Mouse (Mus musculus) heart, embryonic 11.5 days (tissue): Measurements from ENCODE around the gene Tanc1. TPM values are rescaled to one million over a fixed set of nuclear protein-coding genes. Genes with fewer than 3 reads are reported as not detected.
A peak's percentile ranks its signal among the peaks of the same experiment; 100 is the strongest.
"Not testable (repeated sequence)": the region's sequence is repeated elsewhere in the genome, so short reads cannot be mapped to it uniquely, and the experiment has no call there.

ENCODE experiments used
- ATAC-seq: fragments of 200-750 bp; cut with Nextera tagmentation; replicated peaks from 2 replicates; pipeline ENCODE4 v1.8.0; 2017; ENCODE audit warnings: moderate library complexity; ENCODE audit not compliant: insufficient number of reproducible peaks, low FRiP score, low TSS enrichment
- H3K27ac ChIP-seq: fragments of 300-500 bp; sonication (generic); 2 replicates; pipeline ENCODE4 v1.5.1; 2014; ENCODE audit warnings: mild to moderate bottlenecking, low read depth, low read length
- H3K27me3 ChIP-seq: fragments of 300-500 bp; sonication (generic); 2 replicates; pipeline ENCODE4 v1.6.1; 2014; ENCODE audit warnings: mild to moderate bottlenecking, low read length, mixed read lengths; ENCODE audit not compliant: control insufficient read depth, insufficient read depth
- H3K36me3 ChIP-seq: fragments of 300-500 bp; sonication (generic); 2 replicates; pipeline ENCODE4 v1.6.1; 2014; ENCODE audit warnings: mild to moderate bottlenecking, low read length, moderate library complexity, mixed read lengths; ENCODE audit not compliant: control insufficient read depth, insufficient read depth
- H3K4me1 ChIP-seq: fragments of 300-500 bp; sonication (generic); 2 replicates; pipeline ENCODE4 v1.6.1; 2014; ENCODE audit warnings: low read length; ENCODE audit not compliant: control insufficient read depth, insufficient read depth
- H3K4me2 ChIP-seq: fragments of 300-500 bp; sonication (generic); 2 replicates; pipeline ENCODE4 v1.6.1; 2014; ENCODE audit warnings: mild to moderate bottlenecking, moderate library complexity
- H3K4me3 ChIP-seq: fragments of 300-500 bp; sonication (generic); 2 replicates; pipeline ENCODE4 v1.5.1; 2014; ENCODE audit warnings: low read depth, low read length
- H3K9ac ChIP-seq: fragments of 300-500 bp; sonication (generic); 2 replicates; pipeline ENCODE4 v1.6.1; 2014; ENCODE audit warnings: mild to moderate bottlenecking, low read depth, low read length, moderate library complexity
- H3K9me3 ChIP-seq: fragments of 300-500 bp; sonication (generic); replicated peaks from 2 replicates; pipeline ENCODE4 v1.6.1; 2016; ENCODE audit warnings: low read length; ENCODE audit not compliant: control insufficient read depth
- WGBS: fragments of 180-500 bp; shearing (Covaris S2); extraction: QIAGEN DNeasy Blood & Tissue Kit; methylation state at CpG from one replicate; pipeline ENCODE4 v1.1.7; 2014; ENCODE audit not compliant: insufficient replicate concordance; 5-methylcytosine and 5-hydroxymethylcytosine counted together
- polyA plus RNA-seq: library from polyadenylated mRNA; unstranded; fragments of >200 nt; fragmentation: Nextera tagmentation; extraction: Ambion mirVana; gene quantifications from 2 replicates; pipeline ENCODE4 v1.2.1, GENCODE M21; 2014

Tanc1 gene
- 26.0 and 30.6 TPM in 2 replicates for polyA plus RNA-seq

DNA sequence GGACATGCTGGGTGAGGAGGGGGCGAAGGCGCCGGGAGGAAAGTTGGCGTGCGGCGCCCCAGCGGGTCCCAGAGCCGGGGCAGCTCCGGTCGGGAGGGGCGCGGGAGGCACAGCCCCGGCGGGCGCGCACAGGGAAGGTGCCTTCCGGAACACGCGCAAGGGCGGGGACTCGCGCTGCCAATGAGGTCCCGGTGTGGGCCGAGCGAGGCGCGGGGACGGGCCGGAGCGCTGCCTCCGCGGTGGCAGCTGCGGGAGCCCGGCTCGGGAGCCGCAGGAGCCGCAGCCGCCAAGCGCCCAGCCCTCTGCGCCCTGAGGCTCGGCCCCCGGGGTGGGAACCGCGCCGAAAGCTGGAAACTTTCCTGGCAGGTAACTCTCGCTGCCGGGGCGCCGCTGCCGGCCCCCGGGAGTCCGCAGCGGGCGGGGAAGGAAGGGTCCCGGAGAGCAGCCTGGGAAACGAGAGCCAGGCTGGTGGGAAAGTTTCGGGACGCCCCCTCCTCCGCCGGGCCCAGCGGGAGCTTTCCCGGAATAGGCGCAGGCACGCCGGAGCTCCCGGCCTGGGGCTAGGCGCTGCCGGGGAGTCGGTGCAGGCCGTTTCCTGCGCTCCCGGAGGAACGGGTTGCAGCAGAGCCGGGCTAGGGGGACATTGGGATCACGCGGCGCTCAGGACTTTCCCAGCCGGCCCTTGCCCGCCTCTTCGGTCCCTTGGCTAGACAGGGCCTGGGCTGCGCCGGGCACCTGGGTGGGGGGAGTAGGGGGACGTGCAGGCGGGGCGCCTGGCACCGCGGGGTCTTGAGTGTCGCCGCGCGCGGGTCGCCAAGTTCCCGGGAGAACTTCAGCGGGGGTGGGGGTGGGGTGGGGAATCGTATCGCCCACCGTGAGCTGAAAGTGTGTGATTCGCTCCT is at the start of gene Tanc1:
Gene Tanc1 (plus strand): TSS at position 212 of the 902 bp plus-strand sequence.
- no peaks in the 10 kb centered on the region for H3K9me3 ChIP-seq
- peaks cover 43% of the 10 kb centered on the region for H3K4me1 ChIP-seq
- H3K4me2 ChIP-seq, result peak within 1 kb of the TSS; percentile 93
- H3K36me3 ChIP-seq, result no peaks in the 10 kb centered on the region
- ATAC-seq, result peak; percentile 93
- H3K4me3 ChIP-seq, result peak within 1 kb of the TSS; percentile 93
- peak within 1 kb of the TSS; percentile 97 for H3K9ac ChIP-seq
- H3K27ac ChIP-seq, result peak within 1 kb of the TSS; percentile 97
- WGBS, result under 1% methylated on average over 94 of the region's 99 CpGs
- H3K27me3 ChIP-seq, result no peaks in the 10 kb centered on the region

DNA sequence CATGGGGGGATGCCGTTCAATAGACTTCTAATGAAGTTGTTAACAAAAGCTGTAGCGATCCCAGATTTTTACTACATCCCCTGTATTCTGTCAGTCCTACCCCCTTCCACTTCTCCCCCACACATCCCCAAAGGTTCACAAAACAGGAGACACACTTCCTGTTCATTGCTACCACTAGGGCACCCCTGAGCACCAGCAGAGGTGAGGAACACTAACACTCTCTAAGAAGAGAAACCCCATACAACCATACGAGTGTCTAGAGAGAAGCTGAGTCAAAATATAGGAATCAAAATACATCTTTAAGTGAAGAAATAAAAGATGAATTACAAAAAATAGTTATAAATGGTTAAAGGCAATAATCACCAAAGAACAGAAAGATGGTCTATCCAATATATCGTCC is 49.6 kb upstream of the Tanc1 start:
- Histone ChIP-seq H3K27ac (no peak overlapping the region), H3K9me3 (no peaks in the 10 kb centered on the region; the same call in 1 of the 2 replicates), H3K4me2 (no peak overlapping the region), H3K4me1 (no peaks in the 10 kb centered on the region), H3K9ac (no peak overlapping the region), H3K27me3 (no peaks in the 10 kb centered on the region), H3K36me3 (no peaks in the 10 kb centered on the region), H3K4me3 (no peak overlapping the region)
- ATAC-seq, result no peak
- WGBS, result 82% methylated on average over 4 of the region's 4 CpGs

DNA sequence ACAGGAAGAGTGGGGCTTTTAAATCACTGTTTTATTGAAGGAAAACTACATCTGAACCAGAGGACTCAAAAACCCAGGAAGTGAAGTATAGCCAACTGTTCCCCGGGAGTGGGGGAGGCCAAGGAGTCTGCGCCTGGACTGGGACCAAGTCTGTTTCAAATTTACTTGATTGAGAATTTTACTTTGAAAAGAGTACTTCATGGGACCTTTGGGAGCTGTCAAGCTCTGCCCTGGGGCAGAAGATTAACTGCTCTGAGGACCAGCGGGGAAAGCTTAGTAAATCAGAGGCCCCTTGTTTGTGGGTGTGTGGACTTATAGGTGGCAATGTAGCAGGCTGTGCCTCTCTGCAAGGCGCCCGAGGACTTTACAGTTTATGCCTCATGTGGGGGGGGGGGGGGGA is 49.1 kb upstream of the Tanc1 start:
- no peak for ATAC-seq
- WGBS, result 61% methylated on average over 5 of the region's 5 CpGs
- no peak overlapping the region for H3K27ac ChIP-seq
- no peak overlapping the region for H3K4me3 ChIP-seq
- H3K27me3 ChIP-seq, result no peaks in the 10 kb centered on the region
- no peaks in the 10 kb centered on the region for H3K4me1 ChIP-seq
- no peaks in the 10 kb centered on the region; the same call in 1 of the 2 replicates for H3K9me3 ChIP-seq
- H3K9ac ChIP-seq, result no peak overlapping the region
- H3K4me2 ChIP-seq, result no peak overlapping the region
- H3K36me3 ChIP-seq, result no peaks in the 10 kb centered on the region

GRCm38 (mm10) chr2:59564029-59564611 is 47.7 kb upstream of the Tanc1 start:
- not testable (repeated sequence) for H3K9ac ChIP-seq, H3K4me3 ChIP-seq, H3K36me3 ChIP-seq, ATAC-seq, H3K27ac ChIP-seq, H3K27me3 ChIP-seq, H3K4me1 ChIP-seq, H3K4me2 ChIP-seq, H3K9me3 ChIP-seq
- 91% methylated on average over 3 of the region's 10 CpGs for WGBS

GRCm38 (mm10) chr2:59564947-59565346 is 46.9 kb upstream of the Tanc1 start:
- no peak overlapping the region for H3K27ac ChIP-seq
- no peak overlapping the region for H3K4me2 ChIP-seq
- H3K4me3 ChIP-seq, result no peak overlapping the region
- no peaks in the 10 kb centered on the region for H3K36me3 ChIP-seq
- 77% methylated on average over 4 of the region's 4 CpGs for WGBS
- H3K9ac ChIP-seq, result no peak overlapping the region
- no peaks in the 10 kb centered on the region for H3K4me1 ChIP-seq
- H3K9me3 ChIP-seq, result peaks cover 4% of the 10 kb centered on the region
- H3K27me3 ChIP-seq, result no peaks in the 10 kb centered on the region
- no peak for ATAC-seq

- no peak for ATAC-seq
- no peaks in the 10 kb centered on the region for H3K27me3 ChIP-seq
Observed at GRCm38 (mm10) chr2:59580939-59581338, 30.9 kb upstream of the Tanc1 start.

GRCm38 (mm10) chr2:59583961-59584360 is 27.9 kb upstream of the Tanc1 start:
- 78% methylated on average over 6 of the region's 6 CpGs for WGBS

More at GRCm38 (mm10) chr2:59580939-59581338, 30.9 kb upstream of the Tanc1 start:
- WGBS, result 47% methylated on average over 7 of the region's 7 CpGs
- 0 out of 2 replicates have a peak, but pooled peaks cover 2% of the 10 kb centered on the region for H3K9me3 ChIP-seq
- no peaks in the 10 kb centered on the region for H3K4me1 ChIP-seq
- no peak overlapping the region for H3K4me2 ChIP-seq
- H3K9ac ChIP-seq, result no peak overlapping the region
- no peak overlapping the region for H3K27ac ChIP-seq
- H3K4me3 ChIP-seq, result no peak overlapping the region
- H3K36me3 ChIP-seq, result no peaks in the 10 kb centered on the region

DNA sequence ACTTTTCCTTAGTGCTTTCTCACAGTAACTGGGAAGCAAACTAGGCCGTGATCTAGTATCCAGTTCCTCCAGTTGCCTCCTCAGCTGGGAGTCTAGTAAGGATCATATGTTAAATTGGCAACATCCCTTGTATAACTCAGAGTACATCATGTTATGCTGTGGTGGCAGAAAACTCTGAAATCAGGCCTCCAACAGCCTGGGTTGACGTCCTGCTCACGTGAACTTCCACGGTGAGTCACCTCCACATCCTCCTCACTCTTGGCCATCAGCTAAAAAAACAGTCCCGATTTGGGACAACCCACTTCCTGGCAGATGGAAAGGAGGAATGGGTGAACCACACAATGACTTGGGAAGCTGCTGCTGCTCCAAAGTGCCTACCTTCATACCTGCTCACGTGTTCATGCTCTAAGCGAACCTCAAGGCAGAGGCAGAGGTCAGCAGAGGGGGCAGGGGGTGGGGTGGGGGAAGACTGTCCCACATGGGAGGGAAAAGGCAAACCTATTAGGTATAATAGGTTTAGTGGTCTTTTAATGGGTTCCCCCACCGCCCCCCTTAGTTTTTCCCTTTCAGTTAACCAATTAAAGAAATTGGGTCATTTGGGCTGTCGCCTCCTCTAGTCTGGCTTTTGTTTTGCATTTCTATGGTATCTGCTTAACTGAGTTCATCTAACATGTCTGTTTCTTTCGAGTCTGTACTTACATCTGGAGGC is 24.3 kb upstream of the Tanc1 start:
- H3K4me2 ChIP-seq, result no peak overlapping the region
- no peak overlapping the region for H3K27ac ChIP-seq
- H3K36me3 ChIP-seq, result no peaks in the 10 kb centered on the region
- no peak for ATAC-seq
- 63% methylated on average over 10 of the region's 10 CpGs for WGBS
- H3K9ac ChIP-seq, result no peak overlapping the region
- H3K4me1 ChIP-seq, result no peaks in the 10 kb centered on the region
- no peak overlapping the region for H3K4me3 ChIP-seq
- no peaks in the 10 kb centered on the region for H3K27me3 ChIP-seq
- H3K9me3 ChIP-seq, result 0 out of 2 replicates have a peak, but pooled peaks cover 2% of the 10 kb centered on the region

More at GRCm38 (mm10) chr2:59583961-59584360, 27.9 kb upstream of the Tanc1 start:
- Histone ChIP-seq H3K4me1 (no peaks in the 10 kb centered on the region), H3K4me3 (no peak overlapping the region), H3K27ac (no peak overlapping the region), H3K36me3 (no peaks in the 10 kb centered on the region), H3K4me2 (no peak overlapping the region), H3K9me3 (0 out of 2 replicates have a peak, but pooled peaks cover 2% of the 10 kb centered on the region), H3K9ac (no peak overlapping the region), H3K27me3 (no peaks in the 10 kb centered on the region)
- ATAC-seq, result no peak
